Mouse (Mus musculus): ENCODE results near the gene Khdc1b. TPM values are rescaled to one million over a fixed set of nuclear protein-coding genes. Genes with fewer than 3 reads are reported as not detected.

The Khdc1b gene
- polyA plus RNA-seq, 1 experiment from 2014 or later, result 0.16 TPM

GRCm38 (mm10) chr1:21411331-21412196, 28.2 kb downstream of the Khdc1b start:
- 50% methylated on average over 18 of the region's 18 CpGs for WGBS
- no peaks in the 10 kb centered on the region for H3K36me3 ChIP-seq (replicated peaks; ENCODE audit: control insufficient read depth, insufficient read depth)
- H3K4me2 ChIP-seq (replicated peaks), result no peak overlapping the region

GRCm38 (mm10) chr1:21412197-21412555, 28.8 kb downstream of the Khdc1b start:
- no peak overlapping the region for H3K9ac ChIP-seq
- no peaks in the 10 kb centered on the region for H3K36me3 ChIP-seq (replicated peaks; ENCODE audit: control insufficient read depth, insufficient read depth)
- H3K27ac ChIP-seq, result peak overlapping the region; percentile 26; the same call in 1 of the 2 replicates
- no peak overlapping the region for H3K4me3 ChIP-seq (replicated peaks; ENCODE audit: low read length)
- WGBS, result 84% methylated on average over 2 of the region's 2 CpGs
- H3K4me2 ChIP-seq (replicated peaks), result no peak overlapping the region
- no peaks in the 10 kb centered on the region; the same call in 1 of the 2 replicates for H3K4me1 ChIP-seq (replicated peaks; ENCODE audit: control insufficient read depth, insufficient read depth, low read length)
- no peak for DNase-seq (ENCODE audit: low spot score)
- no peaks in the 10 kb centered on the region for H3K9me3 ChIP-seq (ENCODE audit: control insufficient read depth, low read length)
- no peak for ATAC-seq (ENCODE audit: low FRiP score)
- no peaks in the 10 kb centered on the region for H3K27me3 ChIP-seq (ENCODE audit: control insufficient read depth, insufficient read depth, low read length)

More at GRCm38 (mm10) chr1:21411331-21412196, 28.2 kb downstream of the Khdc1b start:
- H3K27me3 ChIP-seq (ENCODE audit: control insufficient read depth, insufficient read depth, low read length), result no peaks in the 10 kb centered on the region
- peak; percentile 93 for DNase-seq (ENCODE audit: low spot score)
- H3K4me1 ChIP-seq (replicated peaks; ENCODE audit: control insufficient read depth, insufficient read depth, low read length), result no peaks in the 10 kb centered on the region; the same call in 1 of the 2 replicates
- H3K27ac ChIP-seq, result peak overlapping the region; percentile 26
- H3K9me3 ChIP-seq (ENCODE audit: control insufficient read depth, low read length), result no peaks in the 10 kb centered on the region
- H3K9ac ChIP-seq, result no peak overlapping the region
- peak; percentile 92 for ATAC-seq (ENCODE audit: low FRiP score)
- H3K4me3 ChIP-seq (replicated peaks; ENCODE audit: low read length), result no peak overlapping the region

- Histone ChIP-seq H3K4me3 (replicated peaks; ENCODE audit: low read length) (no peak overlapping the region), H3K36me3 (replicated peaks; ENCODE audit: control insufficient read depth, insufficient read depth) (no peaks in the 10 kb centered on the region), H3K27ac (no peak overlapping the region), H3K4me1 (replicated peaks; ENCODE audit: control insufficient read depth, insufficient read depth, low read length) (no peaks in the 10 kb centered on the region), H3K9ac (no peak overlapping the region), H3K9me3 (ENCODE audit: control insufficient read depth, low read length) (no peaks in the 10 kb centered on the region), H3K4me2 (replicated peaks) (no peak overlapping the region), H3K27me3 (ENCODE audit: control insufficient read depth, insufficient read depth, low read length) (no peaks in the 10 kb centered on the region)
- no peak for ATAC-seq (ENCODE audit: low FRiP score)
- peak; percentile 42 for DNase-seq (ENCODE audit: low spot score)
Observed at GRCm38 (mm10) chr1:21419370-21419769, 36.0 kb downstream of the Khdc1b start.

- ATAC-seq (ENCODE audit: low FRiP score) (no peak), DNase-seq (ENCODE audit: low spot score) (no peak)
- Histone ChIP-seq H3K36me3 (replicated peaks; ENCODE audit: control insufficient read depth, insufficient read depth) (no peaks in the 10 kb centered on the region), H3K9ac (no peak overlapping the region), H3K4me2 (replicated peaks) (no peak overlapping the region), H3K27me3 (ENCODE audit: control insufficient read depth, insufficient read depth, low read length) (no peaks in the 10 kb centered on the region), H3K27ac (no peak overlapping the region), H3K9me3 (ENCODE audit: control insufficient read depth, low read length) (no peaks in the 10 kb centered on the region), H3K4me3 (replicated peaks; ENCODE audit: low read length) (no peak overlapping the region), H3K4me1 (replicated peaks; ENCODE audit: control insufficient read depth, insufficient read depth, low read length) (no peaks in the 10 kb centered on the region)
- WGBS, result 91% methylated on average over 2 of the region's 2 CpGs
Observed at GRCm38 (mm10) chr1:21425654-21426053, 42.3 kb downstream of the Khdc1b start.

- ATAC-seq (ENCODE audit: low FRiP score) (no peak), DNase-seq (ENCODE audit: low spot score) (no peak)
- 74% methylated on average over 4 of the region's 4 CpGs for WGBS
- H3K9me3 ChIP-seq (ENCODE audit: control insufficient read depth, low read length), result no peaks in the 10 kb centered on the region
- H3K9ac ChIP-seq, result no peak overlapping the region
- no peak overlapping the region for H3K4me2 ChIP-seq (replicated peaks)
- no peak overlapping the region for H3K4me3 ChIP-seq (replicated peaks; ENCODE audit: low read length)
- no peaks in the 10 kb centered on the region for H3K4me1 ChIP-seq (replicated peaks; ENCODE audit: control insufficient read depth, insufficient read depth, low read length)
- no peaks in the 10 kb centered on the region for H3K36me3 ChIP-seq (replicated peaks; ENCODE audit: control insufficient read depth, insufficient read depth)
- no peaks in the 10 kb centered on the region for H3K27me3 ChIP-seq (ENCODE audit: control insufficient read depth, insufficient read depth, low read length)
- H3K27ac ChIP-seq, result no peak overlapping the region
Observed at GRCm38 (mm10) chr1:21428079-21428478, 44.7 kb downstream of the Khdc1b start.

GRCm38 (mm10) chr1:21431666-21432065, 48.3 kb downstream of the Khdc1b start:
- Histone ChIP-seq H3K36me3 (replicated peaks; ENCODE audit: control insufficient read depth, insufficient read depth) (no peaks in the 10 kb centered on the region), H3K27me3 (ENCODE audit: control insufficient read depth, insufficient read depth, low read length) (no peaks in the 10 kb centered on the region), H3K4me1 (replicated peaks; ENCODE audit: control insufficient read depth, insufficient read depth, low read length) (no peaks in the 10 kb centered on the region), H3K27ac (no peak overlapping the region), H3K4me3 (replicated peaks; ENCODE audit: low read length) (no peak overlapping the region), H3K9me3 (ENCODE audit: control insufficient read depth, low read length) (no peaks in the 10 kb centered on the region), H3K9ac (no peak overlapping the region), H3K4me2 (replicated peaks) (no peak overlapping the region)
- ATAC-seq (ENCODE audit: low FRiP score), result no peak
- no peak for DNase-seq (ENCODE audit: low spot score)
- 83% methylated on average over 3 of the region's 3 CpGs for WGBS

- H3K9me3 ChIP-seq (ENCODE audit: control insufficient read depth, low read length), result no peaks in the 10 kb centered on the region
- no peaks in the 10 kb centered on the region for H3K4me1 ChIP-seq (replicated peaks; ENCODE audit: control insufficient read depth, insufficient read depth, low read length)
- ATAC-seq (ENCODE audit: low FRiP score) (no peak), DNase-seq (ENCODE audit: low spot score) (no peak)
- H3K27ac ChIP-seq, result no peak overlapping the region
- no peaks in the 10 kb centered on the region for H3K36me3 ChIP-seq (replicated peaks; ENCODE audit: control insufficient read depth, insufficient read depth)
- no peak overlapping the region for H3K4me2 ChIP-seq (replicated peaks)
- H3K4me3 ChIP-seq (replicated peaks; ENCODE audit: low read length), result no peak overlapping the region
- H3K9ac ChIP-seq, result no peak overlapping the region
- WGBS, result 73% methylated on average over 3 of the region's 3 CpGs
- no peaks in the 10 kb centered on the region for H3K27me3 ChIP-seq (ENCODE audit: control insufficient read depth, insufficient read depth, low read length)
Observed at GRCm38 (mm10) chr1:21434853-21435252, 51.5 kb downstream of the Khdc1b start.

Other genes with a start within 250 kb of the Khdc1b start
- 19.5 and 20.0 TPM in 2 replicates for gene Tmem14a, start 165.0 kb upstream of the Khdc1b start, polyA plus RNA-seq (2014; fragmentation: Nextera tagmentation; extraction: Ambion mirVana)
- gene Gsta3, start 143.0 kb upstream of the Khdc1b start, polyA plus RNA-seq (2014; fragmentation: Nextera tagmentation; extraction: Ambion mirVana), result 0.51 and 0.61 TPM in 2 replicates
- gene Khdc1a, start 33.9 kb upstream of the Khdc1b start, polyA plus RNA-seq (2014; fragmentation: Nextera tagmentation; extraction: Ambion mirVana), result not detected in 2 replicates
- gene Khdc1c, start 15.2 kb upstream of the Khdc1b start, polyA plus RNA-seq (2014; fragmentation: Nextera tagmentation; extraction: Ambion mirVana), result not detected in 2 replicates

Measured in hindbrain, embryonic 14.5 days (tissue).